Mouse (Mus musculus): ENCODE results near the gene Hspe1. TPM values are rescaled to one million over a fixed set of nuclear protein-coding genes. Genes with fewer than 3 reads are reported as not detected.
"Not testable (repeated sequence)": the region's sequence is repeated elsewhere in the genome, so short reads cannot be mapped to it uniquely, and the experiment has no call there.

Gene Hspe1
- total RNA-seq, 2 experiments from 2014 or later = 95.2 to 98.3 TPM

DNA sequence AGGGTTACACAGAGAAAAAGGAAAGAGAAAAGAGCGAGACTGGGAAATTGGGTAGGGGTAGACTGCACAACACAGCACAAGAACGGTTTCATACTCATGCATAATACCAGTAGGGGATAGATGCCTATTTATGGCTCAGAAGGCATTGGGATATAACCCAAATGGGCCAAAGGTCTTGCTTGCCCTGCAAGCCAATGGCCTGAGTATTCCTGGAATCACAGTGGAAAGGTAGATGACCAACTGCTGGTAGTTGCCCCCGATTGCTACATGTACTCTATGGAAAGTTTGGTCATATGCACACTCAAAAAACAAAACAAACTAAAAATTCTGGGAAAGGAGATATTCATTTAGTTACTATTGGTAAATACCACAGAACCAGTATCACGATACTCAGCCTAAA, 8.3 kb upstream of the Hspe1 start:
- DNase-seq (ENCODE audit: low spot score in 2 of 2) = no peak

DNA sequence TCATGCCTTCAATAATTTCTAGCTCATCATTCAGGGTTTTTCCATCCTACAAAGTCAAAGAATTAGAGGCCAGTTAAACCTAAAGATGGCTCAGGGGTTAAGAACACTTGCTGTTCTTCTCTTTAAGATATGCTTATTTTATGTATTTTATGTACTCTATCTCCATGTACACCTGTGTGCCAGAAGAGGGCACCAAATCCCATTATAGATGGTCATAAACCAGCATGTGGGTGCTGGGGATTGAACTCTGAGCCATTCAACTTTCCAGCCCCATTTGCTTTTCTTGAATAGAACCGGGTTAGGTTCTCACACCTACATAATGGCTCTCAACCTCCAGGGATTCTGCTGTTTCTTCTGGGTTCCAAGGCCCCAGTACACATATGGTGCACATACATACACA, 5.8 kb upstream of the Hspe1 start:
- no peak for DNase-seq (ENCODE audit: low spot score in 2 of 2)

DNA sequence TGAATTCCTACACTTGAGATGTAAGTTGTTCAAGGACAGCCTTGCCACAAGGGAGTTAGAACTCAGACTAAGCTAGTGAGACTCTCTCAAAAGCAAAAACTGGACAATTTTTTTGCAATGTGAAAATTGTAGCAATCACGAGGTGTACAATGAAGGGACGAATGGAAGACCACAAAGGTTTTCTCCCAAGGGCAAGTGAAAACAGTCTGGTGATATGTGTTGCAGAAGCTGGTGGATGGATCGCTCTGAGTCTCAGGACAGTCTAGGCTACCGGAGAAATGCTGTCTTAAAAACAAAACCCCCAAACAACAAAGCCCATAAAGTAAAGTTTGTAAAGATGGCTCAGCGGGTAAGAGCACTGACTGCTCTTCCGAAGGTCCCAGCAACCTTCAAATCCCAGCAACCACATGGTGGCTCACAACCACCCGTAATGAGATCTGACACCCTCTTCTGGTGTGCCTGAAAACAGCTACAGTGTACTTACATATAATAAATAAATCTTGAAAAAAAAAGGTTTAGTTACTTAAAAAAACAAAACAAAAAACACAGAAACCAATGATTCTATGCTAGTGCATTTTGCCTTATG, 2.1 kb upstream of the Hspe1 start:
- no peak for DNase-seq (ENCODE audit: low spot score in 2 of 2)

DNA sequence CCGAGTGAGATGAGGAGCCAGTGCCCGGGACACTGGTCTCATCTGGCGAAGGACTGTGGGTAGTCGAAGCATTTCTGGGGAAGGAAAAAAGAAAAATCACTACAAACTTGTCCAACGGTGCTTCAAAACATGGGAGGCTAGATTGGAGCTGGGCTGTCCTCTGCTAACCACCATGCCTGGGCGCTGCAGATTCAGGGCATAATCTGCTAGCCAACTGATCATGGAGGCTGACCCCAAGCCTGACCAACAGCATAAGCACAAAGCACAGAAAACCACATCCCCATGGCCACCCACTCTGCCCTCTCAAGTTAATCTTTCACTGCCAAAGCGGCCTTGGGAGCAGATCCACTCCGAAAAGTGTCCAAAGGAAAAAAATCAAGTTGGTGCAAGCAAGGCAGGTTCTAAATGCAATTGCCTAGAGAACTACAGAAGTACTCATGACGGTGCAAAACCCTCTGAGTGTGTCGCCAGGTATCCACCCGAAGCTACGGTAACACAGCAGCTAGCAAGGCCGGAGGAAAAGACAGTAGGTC, 998 bp upstream of the Hspe1 start:
- DNase-seq (ENCODE audit: low spot score in 2 of 2) = no peak

DNA sequence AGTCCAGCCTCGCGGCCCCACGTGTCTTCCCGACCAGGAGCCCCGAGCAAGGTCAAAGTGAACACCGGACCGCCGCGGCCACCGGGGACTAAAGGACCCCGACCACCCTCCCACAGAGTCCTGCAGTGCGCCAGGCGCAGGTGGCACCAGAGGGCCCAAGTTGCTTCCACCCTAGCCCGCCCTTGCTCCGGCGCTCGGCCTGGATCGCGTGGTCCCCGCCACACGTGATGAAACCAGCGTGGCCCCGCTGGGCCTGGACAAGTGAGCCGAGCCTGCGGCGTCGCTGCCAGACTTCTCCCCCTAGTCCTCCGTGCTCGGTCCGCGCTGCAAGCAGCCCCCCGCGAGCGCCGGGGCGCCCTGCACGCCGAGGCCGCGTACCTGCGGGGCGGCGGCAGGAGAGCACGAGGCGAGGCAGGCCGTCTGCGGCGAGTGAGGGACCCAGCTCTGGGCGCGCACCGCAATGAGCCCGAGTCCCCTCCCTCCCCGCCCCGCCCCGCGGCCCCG, 479 bp upstream of the Hspe1 start:
- no peak for DNase-seq (ENCODE audit: low spot score in 2 of 2)

DNA sequence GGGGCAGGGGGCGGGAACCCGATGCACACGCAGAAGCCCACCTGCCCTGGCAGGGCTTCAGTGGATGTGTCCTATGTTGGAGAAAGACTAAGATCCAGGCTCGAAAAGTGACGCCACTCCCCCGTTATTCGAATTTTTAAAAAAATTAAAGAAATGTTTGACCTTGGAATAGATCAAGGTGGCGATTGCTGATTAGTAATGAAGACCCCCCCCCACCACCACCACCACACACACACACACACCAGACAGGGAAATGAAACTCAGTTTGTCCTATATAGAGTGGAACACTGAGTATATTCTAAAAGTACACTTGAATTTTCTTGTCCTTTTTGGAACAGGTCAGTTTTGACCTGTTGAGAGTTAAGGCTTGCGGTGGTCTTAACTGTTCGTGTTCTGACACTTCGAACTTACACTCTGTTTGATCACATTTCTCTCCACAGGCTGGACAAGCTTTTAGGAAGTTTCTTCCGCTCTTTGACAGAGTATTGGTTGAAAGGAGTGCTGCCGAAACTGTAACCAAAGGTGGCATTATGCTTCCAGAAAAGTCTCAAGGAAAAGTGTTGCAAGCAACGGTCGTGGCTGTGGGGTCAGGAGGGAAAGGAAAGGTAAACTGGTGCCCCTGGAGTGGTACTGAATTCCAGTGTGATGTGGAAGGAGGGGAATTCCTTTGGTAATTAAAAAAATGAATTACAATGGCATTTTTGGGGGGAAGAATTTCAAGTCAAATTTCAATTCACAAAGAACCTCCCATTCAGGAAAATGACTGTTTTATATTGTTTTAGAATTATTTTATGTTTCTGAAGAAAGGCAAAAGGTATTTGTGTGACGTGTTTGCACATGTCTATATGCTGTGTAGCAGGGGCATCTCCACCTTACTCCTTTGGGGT, 922 bp downstream of the Hspe1 start:
- DNase-seq (ENCODE audit: low spot score in 2 of 2) = no peak

DNA sequence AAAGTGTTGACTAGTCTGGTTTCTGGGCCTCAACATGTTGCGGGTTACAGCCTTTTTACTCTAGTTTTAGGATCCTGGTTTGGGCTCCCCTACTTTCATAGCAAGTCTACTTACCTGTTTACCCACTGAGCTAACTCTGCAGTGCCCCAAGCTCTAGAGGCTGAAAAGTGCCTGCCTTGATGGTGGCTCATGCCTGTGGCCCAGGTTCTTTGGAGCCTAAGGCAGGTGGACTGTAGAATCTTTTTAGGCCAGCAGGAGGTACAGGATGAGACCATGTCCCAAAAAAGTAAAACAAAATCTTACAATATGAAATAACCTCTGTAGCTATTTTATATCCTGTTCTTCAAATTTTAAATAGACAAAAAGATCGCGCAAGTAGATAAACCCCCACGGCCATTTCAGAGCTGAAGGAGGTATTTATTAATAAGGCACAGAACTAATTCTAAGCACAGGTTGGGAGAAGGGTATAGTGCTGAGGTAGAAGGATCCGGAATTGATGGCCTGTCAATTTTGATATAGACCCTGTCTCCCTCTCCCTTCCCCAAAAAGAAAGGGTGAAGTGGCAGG, 1.6 kb downstream of the Hspe1 start:
- DNase-seq (ENCODE audit: low spot score in 2 of 2) = no peak

DNA sequence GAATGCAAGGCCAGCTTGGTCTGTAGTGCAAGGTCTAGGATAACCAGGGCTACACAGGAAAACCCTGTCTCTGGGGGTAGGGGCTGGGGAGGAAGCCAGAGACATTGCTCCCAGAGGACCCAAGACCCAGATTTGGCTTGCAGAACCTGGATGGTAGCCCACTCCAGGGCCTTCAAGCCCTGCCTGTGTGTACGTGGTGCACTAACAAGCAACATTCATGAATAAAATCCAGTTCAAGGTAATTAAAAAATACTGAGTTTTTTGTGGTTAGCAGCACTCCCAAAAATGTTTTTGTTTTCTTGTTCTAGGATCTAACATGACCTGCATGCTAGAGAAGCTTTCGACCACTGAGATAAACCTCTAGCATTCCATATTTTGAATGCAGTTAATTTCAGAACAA, 4.1 kb downstream of the Hspe1 start:
- DNase-seq (ENCODE audit: low spot score in 2 of 2) = no peak

DNA sequence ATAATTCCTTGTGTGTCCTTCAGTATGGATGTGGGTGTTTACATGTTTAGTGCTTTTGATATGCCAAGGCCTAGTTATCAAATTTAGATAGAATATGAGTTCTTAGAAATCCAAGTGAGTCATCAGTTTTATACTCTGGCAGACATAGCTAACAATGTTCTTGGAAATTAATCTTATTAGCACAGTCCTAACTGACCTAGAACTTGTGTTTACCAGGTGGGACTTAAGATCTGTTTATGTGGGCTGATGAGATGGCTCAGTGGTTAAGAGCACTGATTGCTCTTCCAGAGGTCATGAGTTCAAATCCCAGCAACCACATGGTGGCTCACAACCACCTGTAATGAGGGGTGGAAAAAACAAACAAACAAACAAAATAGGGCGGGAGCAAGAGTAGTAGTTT, 4.5 kb downstream of the Hspe1 start:
- no peak for DNase-seq (ENCODE audit: low spot score in 2 of 2)

DNA sequence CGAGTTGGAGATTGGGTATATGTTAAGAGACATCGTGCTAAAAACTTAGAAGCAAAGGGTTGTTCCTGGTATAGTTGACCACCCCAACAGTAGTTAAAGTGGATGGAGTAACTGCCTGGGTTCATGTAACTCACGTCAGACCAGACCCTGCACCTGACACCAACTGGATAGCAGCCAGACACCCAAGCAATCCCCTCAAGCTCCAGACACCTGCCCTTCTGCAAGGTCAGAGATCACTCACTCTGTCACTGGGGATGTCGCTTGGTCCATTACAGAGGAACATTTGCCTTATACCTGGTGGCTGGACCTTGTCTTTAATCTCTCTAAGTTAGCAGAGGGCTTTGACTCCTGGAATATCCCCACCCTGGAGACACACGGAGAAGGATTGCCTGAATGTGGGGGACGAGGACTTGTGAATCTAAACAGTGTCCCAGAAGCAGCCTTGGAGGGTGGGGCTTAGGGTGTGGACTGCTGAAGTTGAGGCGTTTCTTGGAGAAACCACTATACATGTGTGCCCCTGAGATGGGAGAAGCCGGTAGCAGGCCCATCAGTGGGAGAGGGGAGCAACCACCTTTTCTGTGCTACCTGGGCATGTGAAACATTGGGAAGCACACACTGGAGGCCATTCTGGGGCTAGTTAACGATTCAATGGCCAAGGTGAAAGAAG, 19.1 kb downstream of the Hspe1 start:
- DNase-seq (ENCODE audit: low spot score in 2 of 2) = no peak

DNA sequence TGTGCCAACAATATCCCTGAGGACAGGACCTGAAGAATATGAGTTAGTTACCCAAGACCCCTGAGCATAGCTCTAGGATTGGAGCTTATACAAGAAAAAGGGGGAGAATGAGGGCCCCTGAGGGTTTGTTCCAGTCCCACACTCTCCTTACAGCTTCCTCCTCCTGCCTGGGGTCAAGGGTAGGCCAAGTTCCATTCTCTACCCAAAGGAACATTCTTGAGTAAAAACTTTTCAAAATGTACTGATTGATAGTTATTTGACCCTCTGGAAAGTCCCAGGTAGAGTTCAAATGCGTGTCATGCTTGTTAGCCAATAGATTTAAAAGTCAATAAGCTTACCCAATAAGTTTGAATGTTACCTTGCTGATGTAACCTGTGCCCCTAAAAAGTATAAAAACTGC, 19.7 kb downstream of the Hspe1 start:
- no peak for DNase-seq (ENCODE audit: low spot score in 2 of 2)

DNA sequence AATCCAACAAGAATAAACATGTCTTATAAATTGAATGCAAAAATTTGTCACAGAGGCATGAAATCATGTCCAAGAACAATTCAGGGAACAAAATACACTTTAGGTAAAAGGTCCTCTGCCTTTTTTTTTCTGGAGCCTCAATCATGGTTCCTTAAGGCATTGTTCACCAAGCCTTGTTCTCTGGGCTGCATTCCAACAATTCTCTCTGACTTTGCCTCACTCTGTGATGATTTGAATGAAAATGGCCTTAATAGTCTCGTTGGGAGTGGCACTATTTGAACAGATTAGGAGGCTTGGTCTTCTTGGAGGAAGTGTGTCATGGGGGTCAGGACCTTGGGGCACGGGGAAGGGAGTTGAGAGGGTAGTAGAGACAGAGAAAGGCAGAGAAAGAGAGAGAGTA, 20.5 kb downstream of the Hspe1 start:
- no peak for DNase-seq (ENCODE audit: low spot score in 2 of 2)

DNA sequence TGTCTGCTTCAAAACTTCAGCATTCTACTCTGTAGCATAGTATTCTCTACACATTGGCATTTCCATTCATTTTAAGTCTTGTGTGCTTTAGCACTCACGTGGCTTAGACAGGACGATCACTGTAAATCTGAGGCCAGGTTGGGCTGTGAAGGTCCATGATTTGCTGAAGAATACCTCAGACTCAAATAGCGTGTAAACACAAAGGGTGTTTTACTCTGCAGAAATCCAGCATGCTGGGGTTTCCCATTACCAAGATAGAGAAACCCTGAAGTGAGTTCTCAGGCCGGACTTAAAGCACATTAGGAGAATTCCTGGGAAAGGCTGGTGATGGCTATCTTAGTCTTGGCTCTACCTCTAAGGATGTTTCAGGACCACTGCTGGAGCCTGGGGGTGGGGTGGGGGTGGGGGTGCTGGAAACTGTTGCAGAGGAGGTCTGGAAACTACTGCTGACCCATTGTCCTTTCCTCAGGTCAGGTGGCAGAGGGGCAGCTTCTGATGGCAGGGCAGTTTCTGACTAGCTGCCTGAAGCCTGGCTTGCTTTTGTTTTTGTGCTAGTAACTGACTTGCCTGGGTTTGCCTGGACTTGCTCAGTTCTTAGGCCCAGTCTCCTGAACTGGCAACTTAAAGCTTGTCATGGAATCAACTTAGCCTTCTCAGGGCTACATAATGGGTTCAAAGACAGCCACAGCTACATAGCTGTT, 21.3 kb downstream of the Hspe1 start:
- no peak for DNase-seq (ENCODE audit: low spot score in 2 of 2)

DNA sequence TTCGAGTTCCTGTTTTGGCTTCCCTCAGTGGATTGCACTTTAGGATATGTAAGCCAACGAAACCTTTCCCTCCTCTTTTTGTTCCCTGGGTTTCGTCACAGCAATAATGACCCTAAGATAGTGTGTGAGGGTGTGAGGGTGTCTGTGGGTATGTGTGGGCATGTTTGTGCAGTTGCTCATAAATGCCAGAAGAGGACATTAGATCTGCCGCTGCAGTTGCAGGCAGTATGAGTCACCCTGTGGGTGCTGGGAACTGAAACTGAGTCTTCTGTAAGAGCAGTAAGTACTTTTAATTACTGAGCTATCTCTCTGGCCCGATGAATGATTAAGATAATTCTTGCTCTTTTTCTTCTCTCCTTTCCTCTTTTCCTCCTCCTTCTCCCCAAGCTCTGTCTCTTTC, 35.1 kb downstream of the Hspe1 start:
- DNase-seq (ENCODE audit: low spot score in 2 of 2) = no peak

DNA sequence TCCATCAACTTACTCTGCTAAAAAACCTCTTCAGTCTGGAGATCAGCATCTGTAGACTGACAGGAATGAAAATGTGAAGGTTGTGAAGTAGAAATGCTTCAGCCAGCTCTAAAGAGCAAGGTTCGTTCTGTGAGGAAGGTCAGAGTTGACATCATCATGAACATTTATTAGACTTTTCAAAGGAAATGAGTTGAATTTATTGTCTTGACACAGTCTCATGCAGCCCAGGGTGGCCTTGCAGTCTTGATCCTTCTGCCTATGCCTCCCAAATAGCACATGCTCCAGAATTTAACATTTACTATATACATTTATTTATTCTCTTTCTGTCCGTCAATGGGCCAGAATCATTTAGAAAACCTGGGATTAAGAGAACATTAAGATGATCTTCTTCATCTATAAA, 35.6 kb downstream of the Hspe1 start:
- no peak for DNase-seq (ENCODE audit: low spot score in 2 of 2)

DNA sequence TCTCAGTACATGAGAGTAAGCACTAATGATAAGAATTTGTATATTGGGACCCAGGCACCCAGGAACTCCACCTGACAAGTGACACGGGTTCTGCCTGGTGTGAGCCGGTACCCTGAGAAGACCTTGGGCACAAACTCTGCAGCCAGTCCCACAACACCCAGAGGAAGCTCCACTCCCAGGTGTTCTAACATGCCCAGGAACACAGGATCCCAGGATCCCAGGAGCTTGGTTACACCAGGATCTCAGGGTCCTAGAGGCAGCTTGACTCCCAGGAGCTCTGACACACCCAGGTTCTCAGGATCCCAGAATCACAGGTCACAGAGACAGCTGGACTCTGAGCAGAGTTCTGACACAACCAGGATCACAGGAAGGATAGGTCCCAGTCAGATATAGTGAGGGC, 36.2 kb downstream of the Hspe1 start:
- not testable (repeated sequence) for DNase-seq (ENCODE audit: low spot score in 2 of 2)

DNA sequence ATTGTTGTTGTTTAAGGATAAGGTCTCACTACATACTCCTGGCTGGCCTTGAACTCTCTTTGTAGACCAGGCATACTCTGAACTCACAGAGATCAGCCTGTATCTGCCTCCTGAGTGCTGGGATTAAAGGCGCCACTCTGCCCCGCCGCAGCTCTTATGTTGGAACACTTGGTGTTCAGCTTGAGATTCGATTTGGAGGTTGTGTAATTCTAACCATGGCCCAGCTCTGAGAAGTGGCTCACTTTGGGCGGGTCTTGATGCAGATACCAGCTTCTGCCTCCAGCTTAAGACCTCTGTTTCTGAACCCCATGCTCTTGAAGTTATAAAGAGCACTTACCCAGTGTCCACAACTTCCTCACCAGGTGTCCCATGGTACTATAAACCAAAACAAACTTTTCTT, 41.8 kb downstream of the Hspe1 start:
- no peak for DNase-seq (ENCODE audit: low spot score in 2 of 2)

DNA sequence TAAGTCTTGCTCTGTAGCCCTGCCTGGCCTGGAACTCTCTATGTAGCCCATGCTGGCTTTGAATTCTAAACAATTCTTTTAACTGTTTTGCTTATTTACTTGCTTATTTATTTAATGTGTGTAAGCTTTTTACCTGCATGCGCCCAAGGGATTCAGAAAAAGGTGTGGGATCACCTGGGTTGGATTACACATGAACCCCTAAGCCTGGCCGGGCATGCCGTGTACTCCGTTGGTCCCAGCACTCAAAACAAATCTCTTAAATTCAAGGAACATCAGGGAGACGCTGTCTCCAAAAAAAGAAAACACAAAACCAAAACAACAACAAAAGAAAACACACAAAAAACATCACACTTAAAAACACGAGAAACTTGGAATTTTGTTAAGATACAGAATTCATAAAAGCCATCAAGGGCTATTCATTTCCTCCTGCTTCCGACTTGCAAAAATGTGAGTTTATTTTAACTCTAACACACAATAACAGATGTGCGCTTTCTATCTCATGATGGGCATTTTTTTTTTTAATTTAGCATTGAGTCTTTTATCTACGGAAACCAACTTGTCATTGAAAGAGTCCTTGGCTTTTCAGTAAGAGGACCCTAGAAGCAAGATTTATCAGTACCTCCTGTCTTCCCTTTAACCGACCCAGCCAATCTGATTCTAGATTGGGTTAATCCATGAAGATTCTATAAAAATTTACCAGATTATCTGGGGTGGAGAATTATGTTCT, 42.4 kb downstream of the Hspe1 start:
- no peak for DNase-seq (ENCODE audit: low spot score in 2 of 2)

DNA sequence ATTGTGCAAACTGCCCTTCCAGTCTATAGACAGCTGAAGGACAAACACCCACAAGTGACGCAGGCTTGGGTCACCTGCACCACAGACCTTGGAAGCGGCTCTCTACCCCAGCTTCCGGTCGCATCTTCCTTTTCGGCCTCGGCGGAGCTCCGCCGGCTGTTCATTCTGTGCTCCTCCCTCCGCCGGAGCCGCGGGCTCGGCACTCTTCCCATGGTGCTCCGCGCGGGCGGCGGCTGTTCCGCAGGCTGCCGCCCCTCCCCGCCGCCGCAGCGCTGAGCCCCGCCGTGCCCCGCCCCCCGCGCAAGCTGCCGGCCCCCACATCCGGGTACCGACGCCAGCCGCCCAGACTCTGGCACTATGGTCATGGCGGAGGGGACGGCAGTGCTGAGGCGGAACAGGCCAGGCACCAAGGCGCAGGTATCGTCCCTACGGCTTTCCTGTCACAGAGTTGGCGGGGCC, 43.0 kb downstream of the Hspe1 start, which contains the start of gene Mob4:
TSS of gene Mob4 (plus strand) at position 289 of the 459 bp plus-strand sequence.
- DNase-seq (ENCODE audit: low spot score in 2 of 2) = peak; percentile 89 to 92

DNA sequence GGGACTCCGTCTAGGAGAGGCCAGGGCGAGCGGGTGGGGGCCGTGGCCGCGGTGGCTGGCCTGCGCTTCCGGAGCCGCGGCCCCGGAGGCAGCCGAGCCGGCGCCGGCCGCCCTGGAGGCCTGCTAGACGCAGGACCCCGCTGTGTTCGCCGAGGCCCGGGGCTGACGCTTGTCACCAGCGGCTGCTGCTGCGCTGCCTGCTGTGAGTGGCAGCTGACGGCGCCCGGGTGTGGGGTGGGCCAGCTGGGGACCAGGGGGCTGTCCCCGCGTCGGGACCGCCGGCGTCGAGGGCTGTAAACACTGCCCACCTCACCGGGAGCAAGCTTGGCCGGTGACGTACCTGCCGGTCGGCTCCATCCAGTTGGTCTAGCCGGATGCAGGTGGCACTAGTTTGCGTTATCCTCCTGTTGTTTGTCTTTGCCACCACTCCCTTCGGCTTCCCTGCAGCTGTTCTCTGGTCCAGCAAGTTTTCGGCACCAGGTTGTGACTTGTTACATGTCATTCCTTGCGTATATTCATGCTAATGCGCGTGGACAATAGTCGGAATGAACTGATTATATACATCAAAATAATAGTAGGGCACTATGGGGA, 43.6 kb downstream of the Hspe1 start:
- DNase-seq (ENCODE audit: low spot score in 2 of 2) = no peak

Data from layer of hippocampus, postnatal 14 days (tissue).